Mouse (Mus musculus): ENCODE measurements around the gene Gm26897.

Gm26897 gene

DNA sequence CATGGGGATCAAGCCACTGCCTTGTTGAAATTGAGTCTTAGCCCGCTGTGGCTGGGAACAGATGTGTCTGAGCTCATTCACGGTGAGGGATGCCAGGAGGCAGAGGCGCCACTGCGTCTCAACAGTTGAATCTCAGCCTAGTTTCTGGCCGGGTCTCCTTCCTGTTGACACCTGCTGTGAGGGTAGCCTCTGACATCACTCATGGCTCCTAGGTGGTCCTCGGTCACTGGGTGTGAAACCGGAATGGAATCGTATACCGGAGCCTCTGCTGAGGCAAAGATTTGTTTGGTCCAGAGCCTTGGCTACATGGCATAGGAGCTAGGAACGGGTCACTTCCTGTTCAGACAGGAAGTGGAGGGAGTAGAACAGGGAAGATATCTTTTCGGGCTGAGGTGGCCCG lies at the start of gene Gm26897:
TSS of gene Gm26897 (plus strand) at position 74 of the 400 bp plus-strand sequence.
- DNase-seq = no peak

DNA sequence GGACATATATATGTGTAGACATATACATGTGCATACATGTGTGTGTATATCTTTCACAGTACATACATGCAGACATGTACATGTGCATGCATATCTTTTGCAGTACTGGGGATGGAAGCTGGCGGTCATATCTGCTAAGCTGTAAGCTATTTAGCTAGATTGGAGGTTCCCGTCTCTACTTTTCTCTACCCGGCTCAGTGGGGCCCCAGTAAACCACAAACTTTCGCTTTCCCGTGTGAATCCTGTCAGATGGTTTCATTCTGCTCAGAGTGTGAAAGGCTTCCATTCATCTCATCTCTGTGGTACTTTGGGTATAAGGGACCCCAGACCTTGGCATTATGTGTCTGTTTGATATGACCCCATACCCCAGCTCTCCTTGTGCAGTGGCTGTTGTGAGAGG lies 46.4 kb upstream of the Gm26897 start:
- no peak for DNase-seq

DNA sequence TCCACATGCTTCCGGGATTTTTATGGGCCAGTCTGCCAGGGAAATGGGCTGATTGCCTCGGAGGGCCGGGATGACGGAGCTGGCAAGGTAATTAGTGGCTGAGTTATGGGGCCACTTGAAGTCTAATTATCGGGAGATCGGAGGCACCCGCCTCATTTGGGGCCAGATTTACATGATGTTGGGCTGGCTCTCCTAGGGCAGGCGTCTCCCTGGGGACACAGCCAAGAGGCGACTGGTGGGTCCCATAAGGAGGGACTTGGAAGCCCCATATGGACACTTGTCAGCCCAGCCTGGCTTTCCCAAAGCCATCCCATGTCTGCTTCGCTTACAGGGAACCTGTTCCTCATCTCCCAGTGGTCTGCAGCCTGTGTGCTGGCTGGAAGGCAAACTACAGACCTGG lies 45.1 kb upstream of the Gm26897 start:
- no peak for DNase-seq

DNA sequence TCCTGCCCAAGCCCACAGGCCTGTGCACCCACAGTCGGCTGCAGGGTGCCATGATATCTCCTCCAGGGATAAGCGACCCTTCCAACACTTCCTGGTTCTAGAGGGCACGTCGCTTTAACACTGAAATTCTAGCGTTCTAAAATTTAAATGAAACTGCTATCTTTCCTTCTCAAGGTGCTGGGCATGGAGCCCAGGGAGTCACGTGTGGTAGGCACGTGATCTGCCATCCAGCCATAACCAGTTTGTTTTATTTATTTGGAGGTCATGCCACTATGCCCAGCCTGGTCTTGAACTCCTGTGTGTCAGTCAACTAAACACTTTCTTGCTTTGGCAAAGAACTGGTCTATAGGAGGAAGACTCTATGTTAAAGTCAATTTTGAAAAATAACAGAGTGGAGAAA lies 35.7 kb upstream of the Gm26897 start:
- no peak for DNase-seq

DNA sequence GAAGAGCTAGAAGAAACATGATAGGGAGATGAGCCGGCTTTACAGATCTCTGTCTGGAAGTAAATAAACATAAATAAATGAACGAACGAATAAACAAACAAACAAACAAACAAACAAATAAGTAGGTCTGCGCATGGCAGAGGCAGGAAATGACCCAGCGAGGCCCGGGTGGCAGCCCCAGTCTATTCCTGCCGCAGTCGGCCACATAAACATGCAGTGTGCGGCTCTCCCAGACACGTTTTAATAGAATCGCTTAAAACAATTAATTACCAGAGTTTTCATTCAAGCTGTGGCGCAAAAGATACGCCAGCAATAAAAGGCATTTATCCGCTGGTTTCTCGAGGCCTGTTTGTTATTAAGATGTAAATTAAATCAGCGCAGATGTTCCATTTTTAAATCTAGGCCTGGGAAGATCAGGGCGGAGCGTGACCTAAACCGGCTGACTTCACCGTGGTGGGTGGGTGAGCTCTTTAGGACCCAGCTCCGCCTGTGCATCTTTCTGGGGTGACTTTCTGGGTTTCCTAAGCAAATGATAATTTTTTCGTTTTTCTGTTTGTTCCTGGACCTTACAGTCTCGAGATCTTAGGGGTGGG lies 33.9 kb upstream of the Gm26897 start:
- no peak for DNase-seq

DNA sequence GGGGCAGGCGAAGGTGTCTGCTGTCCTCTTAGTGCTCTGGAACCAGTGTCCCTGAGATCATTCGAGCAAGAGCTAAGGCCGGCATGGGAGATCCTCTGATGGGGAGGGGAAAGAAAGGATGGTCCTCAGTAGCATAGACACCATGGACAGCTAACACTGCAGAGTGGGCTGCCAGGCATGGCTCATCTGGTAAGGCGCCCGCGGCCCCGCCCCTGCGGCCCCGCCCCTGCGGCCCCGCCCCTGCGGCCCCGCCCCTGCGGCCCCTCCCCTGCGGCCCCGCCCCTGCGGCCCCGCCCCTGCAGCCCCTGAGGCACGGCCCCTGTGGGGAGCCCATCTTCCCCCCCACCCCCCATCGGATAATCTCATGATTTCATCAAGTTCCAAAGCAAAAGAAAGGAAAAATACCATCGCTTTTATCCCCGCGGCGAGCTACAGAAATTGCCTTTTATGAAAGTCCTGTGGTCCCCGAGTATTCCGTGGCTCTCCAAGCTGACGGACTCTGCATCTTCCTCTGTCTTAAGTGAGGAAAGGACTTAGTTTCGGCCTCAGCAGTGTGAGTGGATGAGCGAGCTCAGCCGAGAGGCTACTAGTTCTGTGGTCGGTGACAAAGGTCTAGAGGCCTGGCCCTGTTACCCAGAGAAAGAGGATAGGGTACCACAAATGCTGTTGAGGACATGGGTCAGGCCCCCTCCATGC lies 31.9 kb upstream of the Gm26897 start:
- DNase-seq = no peak

DNA sequence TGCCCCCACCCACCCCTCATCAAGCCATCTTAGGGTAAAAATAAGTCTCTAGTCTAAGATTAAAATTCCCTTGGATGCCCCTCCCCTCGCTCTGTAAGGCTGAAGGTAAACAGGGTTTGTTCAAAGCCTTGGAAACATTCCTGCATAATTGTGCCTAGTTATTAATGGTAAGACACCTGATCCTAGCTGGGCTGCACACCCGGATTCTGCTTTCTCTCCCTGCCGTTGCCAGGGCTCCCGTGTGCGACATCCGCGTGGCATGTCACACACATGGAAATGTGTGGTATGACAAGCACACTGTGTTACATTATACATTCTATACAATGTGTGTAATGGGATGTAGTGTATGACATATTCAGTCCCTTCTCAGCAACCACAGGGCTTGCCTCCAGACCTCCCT lies 30.1 kb upstream of the Gm26897 start:
- no peak for DNase-seq

DNA sequence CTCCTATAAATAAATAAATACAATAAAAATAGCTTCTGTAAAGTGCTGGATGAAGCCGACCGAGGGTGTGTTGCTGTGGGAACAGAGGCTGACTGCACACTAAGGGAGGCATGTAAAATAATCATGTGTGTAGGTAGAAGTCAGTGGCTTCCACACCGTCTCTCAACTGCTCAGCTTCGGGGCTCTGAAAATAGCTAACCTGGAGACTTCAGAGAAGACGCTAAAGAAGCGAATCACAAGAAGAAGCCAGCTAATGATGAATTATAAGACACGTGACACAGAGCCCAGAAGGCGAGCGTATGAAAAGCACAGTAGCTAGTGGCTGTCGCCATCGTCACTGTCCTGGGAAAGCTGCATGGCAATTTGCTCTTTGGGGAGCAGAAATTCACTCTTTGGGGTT lies 29.4 kb upstream of the Gm26897 start:
- DNase-seq = no peak

DNA sequence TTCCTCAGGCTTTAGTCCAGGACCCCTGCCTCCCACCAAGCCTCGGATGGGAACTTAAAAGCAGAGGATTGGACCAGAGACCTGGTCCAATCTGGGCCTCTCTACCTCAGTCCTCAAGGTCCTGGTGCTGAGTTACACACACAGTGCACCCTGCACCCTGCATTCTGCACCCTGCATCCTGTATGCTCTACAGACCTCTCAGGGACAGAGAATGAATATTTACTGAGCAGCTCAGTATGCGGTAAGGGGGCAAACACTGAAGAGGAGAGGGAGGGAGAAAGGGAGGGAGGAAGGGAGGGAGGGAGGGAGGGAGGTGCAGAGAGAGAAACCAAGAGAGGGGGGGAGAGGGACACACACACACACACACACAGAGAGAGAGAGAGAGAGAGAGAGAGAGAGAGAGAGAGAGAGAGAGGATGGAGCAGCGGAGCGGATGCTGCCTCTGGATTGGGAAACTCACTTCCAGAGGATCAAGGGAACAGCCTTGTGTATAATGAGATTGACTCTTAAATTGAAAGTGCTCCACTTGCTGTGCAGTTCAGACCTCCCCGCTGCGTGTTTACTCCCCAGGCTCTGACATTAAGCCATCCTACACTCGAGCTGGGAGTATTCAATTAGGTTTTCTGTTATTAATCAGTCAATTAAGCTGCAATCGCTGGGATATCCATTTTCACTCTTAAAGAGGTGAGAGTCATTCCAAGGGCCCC lies 24.4 kb upstream of the Gm26897 start:
- no peak for DNase-seq

DNA sequence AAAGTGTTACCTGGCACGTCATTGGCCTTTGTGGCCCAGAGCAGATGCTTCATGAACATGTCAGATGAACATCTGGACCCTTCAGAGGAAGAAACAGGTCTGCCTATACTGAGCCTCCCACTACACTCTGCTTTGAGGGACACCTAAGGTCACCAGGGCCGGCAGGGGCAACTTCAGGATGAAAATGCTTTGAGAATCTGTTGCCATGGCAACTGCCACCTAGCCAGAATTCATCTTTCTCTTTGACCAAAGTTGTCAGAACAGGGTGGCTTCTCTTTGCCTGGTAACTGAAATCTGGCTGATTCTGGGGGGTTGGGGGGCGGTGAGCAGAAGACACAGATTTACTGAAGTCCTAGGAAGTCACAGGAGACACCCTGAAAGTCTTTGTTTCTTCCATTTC lies 14.7 kb upstream of the Gm26897 start:
- DNase-seq = no peak

DNA sequence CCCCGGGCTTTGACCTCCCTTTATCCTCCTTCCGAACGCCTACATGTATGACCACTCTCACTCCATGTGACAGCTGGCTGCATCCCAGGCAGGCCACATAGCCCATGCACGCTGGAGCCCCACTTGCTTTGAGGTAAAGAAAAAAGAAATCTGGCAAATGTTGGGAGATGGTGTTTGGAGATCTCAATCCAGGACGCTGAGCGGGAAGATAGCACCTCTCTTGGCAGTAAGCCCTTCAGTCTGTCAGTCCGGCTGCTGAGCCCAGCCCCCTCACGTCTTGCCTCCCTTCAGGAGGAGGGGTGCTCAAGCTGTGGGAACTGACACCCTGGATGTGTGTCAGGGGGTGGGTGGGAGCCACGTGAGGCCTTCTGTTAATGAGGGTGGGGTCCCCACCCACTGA lies 13.0 kb upstream of the Gm26897 start:
- DNase-seq = no peak

DNA sequence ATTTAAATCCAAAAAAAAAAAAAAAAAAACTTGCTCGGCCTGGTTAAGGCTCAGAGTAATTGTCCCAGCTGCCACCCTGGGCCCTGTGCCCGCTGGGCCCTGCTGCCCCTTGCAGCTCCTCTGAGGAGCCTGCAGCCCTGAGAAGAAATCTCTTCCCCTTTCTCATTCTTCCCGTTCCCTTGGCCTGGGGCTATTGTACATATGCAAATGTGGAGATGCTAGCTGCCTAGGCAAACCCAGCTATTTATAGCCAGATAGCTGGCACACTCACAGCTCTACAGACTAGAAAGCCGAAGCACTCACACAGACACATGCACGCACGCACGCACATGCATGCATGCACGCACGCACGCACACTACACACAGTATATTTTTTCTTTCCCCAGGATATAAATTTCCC lies 9.0 kb upstream of the Gm26897 start:
- DNase-seq = no peak

DNA sequence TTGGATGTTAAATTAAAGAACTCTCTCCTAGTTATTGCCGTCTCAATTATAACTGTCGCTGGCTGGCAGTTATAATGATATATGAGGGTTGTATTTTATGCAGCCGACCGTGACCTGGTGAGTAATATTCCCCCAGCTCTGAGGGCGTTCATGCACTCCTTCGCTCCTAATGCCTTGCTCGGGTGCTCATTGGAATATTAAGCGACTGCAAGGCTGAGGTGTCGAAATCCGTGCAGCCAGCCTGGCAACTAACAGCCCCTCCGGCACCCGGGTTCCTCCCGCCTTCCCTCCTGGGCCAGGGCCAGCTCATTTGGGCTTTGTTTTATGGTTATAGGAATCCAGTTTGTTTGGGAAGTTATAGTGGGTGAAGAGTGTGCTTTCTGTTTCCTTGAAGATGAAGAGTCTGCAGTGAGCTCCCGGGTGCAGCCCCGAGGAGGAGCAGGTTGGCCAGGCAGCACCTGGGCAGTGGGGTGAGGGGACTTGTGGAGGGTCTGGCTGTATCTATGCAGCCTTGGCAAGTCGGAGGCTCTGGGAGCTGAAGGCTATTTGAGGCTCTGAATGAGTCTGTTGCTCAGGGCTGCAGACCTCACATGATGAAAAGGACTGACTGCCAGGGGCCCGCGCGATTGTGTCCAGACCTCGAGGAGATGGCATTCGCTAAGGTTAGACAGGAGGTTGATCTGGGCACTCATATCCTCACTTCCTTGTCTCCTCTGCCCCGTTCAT lies 8.4 kb upstream of the Gm26897 start:
- no peak for DNase-seq

DNA sequence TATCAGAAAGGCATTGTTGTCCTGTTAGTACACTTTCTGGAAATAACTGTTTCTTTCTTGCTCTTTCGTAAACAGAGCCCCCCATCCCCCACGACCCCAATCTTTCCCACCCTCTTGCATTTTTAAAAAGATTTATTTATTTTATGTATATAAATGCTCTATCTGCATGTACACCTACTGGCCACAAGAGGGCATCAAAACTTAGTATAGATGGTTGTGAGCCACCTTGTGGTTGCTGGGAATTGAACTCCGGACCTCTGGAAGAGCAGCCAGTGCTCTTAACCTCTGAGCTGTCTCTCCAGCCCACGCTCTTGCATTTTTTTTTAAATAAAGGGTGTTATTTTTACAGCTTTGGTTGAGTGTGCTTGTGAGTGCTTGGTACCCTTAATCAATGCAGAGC lies 5.3 kb upstream of the Gm26897 start:
- DNase-seq = no peak

DNA sequence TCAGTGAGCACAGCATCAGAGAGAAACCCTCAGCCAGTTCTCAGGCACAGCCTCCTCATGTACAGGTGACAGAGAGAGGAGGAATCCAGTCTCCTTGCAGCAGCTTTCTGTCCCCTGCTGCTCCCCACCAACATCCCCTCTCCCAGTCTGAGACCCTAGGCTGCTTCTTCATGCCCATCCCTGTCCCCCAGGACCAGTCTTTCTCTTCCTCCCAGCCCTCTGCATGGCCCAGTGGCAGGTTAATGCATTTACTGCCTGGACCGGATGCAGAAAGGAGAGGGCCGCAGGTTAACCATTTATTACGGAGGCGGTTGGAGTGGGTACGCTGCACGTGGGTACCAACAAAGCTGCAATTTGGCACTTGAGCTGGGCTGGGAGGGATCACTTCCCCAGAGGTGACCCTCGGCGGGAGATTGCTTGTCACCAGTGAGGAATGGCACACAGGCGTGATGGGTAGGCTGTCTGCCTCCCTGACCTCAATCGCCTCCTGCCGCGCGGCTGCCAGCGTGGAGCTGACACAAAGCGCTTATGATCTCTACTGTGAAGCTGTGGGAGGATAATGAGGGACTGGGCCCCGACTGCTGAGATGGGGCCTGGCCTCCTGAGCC lies 3.1 kb upstream of the Gm26897 start:
- no peak for DNase-seq

DNA sequence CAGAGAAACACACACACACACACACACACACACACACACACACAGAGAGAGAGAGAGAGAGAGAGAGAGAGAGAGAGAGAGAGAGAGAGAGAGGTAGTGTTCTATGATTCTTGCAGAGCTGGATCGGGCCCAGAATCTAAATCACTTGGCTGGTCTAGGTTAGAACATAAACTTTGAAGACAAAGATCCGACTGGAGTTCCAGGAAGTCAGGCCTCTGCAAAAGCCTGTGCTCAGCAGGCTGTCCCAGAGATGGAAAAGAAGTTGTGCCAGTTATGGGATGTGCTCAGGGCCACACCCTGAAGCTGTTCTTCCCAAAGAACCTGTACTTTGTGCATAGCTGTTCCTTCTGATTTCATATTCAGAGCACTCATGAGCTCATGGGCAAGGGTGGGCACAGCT lies 1.5 kb upstream of the Gm26897 start:
- no peak for DNase-seq

DNA sequence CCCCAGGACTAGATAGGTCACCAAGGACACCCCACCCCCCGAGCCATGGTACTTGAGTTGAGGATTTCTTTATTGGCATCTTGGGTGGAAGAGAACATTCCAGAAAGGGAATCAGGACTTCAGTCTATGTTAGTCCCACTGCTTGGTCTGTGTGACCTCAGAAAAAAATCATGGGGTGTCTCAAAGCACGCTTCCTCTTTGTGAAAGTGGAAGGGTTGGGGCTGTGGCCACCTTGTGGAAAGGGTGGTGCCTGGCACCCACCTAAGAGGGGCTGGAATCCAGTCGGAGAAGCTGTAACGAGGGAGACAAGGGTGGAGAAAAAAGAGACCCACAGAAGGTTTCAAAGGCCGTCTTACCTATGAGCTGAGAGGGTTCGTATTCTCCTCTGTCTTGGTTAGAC lies 5.8 kb downstream of the Gm26897 start:
- no peak for DNase-seq

DNA sequence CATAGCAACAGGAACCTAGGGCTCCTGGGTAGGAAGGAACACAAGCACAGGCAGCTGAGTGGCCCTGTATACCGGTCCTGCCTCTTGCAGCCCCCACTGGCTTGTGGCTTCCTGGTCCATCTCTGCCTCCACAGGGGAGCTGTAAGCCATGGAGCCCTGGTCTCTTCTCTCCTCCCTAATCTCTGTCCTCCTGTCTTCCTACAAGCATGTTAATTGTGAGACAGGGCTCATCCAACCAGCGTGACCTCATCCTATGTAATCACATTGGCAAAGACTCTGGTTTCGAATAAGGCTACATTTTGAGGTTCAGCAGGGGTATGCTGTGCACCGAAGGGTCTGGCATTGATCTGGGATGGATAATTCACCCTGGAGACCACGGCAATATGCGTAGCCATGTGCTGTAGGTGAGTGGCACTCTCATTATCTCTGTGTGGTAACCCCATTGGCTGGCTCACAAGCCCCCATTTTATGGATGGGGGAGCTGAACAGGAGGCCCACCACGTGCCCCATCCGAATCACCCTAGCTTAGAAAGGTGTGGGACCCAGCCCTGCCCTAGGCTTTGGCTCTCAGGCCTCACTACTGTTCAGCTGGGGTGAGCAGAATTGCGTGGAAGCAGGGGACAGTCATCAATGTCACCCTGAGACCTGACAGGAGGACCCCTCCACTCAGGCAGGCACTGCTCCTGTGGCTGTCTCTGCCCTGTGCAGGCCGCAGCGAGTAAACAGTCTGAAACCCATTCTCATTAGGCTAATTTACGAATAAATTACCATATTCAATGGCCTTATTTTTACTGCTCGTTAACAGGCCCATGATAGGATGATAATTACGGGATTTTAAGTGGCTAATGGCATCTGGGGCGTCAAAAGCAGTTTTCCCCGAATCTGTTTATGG lies 6.9 kb downstream of the Gm26897 start:
- DNase-seq = no peak

DNA sequence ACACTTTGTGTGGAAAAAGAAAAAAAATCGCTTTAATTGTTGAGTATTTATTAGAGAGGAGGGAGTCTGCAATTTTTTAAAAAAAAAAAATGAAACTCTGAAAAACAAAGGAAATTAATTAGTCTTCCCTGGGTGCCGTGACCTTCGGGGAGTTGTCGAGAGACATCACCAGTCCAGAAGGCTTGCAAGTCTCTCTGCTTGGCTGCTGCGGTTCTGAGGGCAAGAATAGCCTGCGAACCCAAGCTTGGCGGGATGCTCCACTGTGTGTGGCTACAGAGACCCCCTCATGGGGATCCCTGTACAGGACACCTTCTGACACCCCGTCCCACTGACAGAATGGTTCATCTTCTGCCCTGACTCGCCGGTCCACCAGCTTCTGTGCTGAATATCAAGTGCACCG lies 7.6 kb downstream of the Gm26897 start:
- DNase-seq = no peak

DNA sequence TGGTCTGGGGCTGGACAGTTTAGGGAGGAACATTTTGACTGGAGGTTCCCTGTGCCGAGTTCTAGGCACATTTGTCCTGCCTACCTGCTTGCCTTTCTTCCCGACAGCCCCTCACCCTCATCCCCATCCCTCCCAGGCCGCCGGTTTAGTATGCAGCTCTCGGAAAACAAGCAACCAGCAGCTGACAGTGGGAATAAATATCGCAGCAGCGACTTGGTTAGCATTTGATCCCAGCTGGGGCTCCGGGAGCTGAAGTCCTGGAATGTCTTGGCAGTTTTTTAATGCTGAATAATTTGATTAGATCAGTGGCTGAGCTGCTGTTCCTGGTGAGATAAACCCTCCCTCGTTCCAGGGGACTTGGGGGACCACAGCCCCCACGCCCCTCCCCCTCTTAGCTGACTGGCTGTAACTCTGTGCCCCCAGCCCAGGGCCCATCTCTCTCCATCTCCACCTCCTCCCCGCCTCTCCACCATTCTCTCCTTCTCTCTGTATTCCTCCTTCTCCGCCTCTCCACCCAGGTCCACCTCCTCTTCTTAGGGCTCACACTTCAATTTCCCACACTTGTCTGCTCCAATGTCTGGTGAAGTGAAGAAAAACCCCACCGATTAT lies 8.7 kb downstream of the Gm26897 start:
- no peak for DNase-seq

DNA sequence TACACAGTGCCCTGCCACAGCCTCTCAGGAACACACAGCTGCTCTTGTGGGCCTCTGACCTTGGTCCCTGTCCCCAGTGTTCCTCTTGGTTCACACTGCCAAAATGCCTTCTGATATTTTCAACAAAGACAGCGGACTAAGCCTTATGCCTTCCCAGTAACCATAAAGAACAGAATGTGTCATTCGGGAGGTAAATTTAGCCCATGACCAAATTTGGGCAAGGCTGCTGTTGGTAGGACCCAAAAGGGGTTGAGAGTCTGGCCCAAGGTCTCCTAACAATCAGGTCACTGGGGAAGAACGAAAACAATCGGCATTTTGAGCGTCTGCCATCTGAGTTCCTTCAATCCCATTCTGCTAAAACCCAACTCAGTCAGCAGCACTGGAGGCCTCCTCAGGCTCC lies 15.9 kb downstream of the Gm26897 start:
- no peak for DNase-seq

DNA sequence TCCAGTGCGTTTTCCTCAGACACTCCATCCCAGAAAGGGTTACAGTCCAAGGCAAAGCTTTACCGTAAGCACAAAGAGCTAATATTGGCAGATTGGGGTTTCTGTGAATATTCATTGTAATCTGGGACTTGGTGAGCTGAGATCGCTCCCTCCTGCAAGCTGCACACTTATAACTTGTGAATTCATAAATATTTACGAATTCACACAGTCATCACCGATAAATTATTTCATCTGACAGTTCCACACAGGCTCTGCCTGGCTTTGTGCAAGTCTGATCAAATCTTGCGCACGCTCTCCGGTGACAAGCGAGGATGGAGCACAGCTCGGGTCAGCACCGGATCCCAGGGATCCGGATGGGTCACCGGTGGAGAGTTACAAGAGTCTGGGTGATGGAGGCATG lies 16.4 kb downstream of the Gm26897 start:
- DNase-seq = no peak

Measured in spleen, adult 18-20 months (tissue).